Mouse (Mus musculus) liver, embryonic 14.5 days (tissue): ENCODE results near the gene Dlgap3. TPM values are rescaled to one million over a fixed set of nuclear protein-coding genes. Genes with fewer than 3 reads are reported as not detected.

Experiments
- ATAC-seq: fragments of 200-750 bp; cut with Nextera tagmentation; 2 replicates; pipeline ENCODE4 v1.8.0; 2017; ENCODE audit warnings: moderate number of reproducible peaks, mild to moderate bottlenecking, moderate library complexity; ENCODE audit not compliant: insufficient read depth
- DNase-seq, 3 experiments: peaks; one replicate each; pipeline ENCODE4 v3.0.0-alpha.2; 2012 to 2013; ENCODE audit warnings: low read depth in 3 of 3, low spot score in 3 of 3
- H3K27ac ChIP-seq: fragments of 300-500 bp; sonication (generic); 2 replicates; pipeline ENCODE4 v1.5.1; 2014; ENCODE audit warnings: moderate library complexity, mild to moderate bottlenecking, control low read depth, inconsistent platforms
- H3K27me3 ChIP-seq: fragments of 300-500 bp; sonication (generic); 2 replicates; pipeline ENCODE4 v1.6.1; 2014; ENCODE audit warnings: mild to moderate bottlenecking, low read length, moderate library complexity; ENCODE audit not compliant: control insufficient read depth, insufficient read depth
- H3K36me3 ChIP-seq: fragments of 300-500 bp; sonication (generic); replicated peaks from 2 replicates; pipeline ENCODE4 v1.6.1; 2014; ENCODE audit warnings: low read depth; ENCODE audit not compliant: control insufficient read depth, insufficient read depth
- H3K4me1 ChIP-seq, 2 experiments: fragments of 200-500 bp in 1 of 2; fragments of 300-500 bp in 1 of 2; sonication (generic) in 1 of 2; replicated peaks; 2 replicates each; pipeline ENCODE4 v1.6.1; 2012 to 2014; ENCODE audit warnings: antibody characterized with exemption in 1 of 2, inconsistent platforms in 1 of 2, low read length in 1 of 2; ENCODE audit not compliant: control insufficient read depth in 2 of 2, insufficient read depth in 2 of 2
- H3K4me2 ChIP-seq: fragments of 300-500 bp; sonication (generic); 2 replicates; pipeline ENCODE4 v1.6.1; 2014; ENCODE audit warnings: low read depth, mild to moderate bottlenecking, control low read depth, moderate library complexity
- H3K4me3 ChIP-seq, 2 experiments: fragments of 200-500 bp in 1 of 2; fragments of 300-500 bp in 1 of 2; sonication (generic) in 1 of 2; 2 replicates each; pipeline ENCODE4 v1.5.1; 2012 to 2014; ENCODE audit warnings: low read depth in 2 of 2, low read length in 2 of 2, mild to moderate bottlenecking in 2 of 2, control low read depth in 1 of 2, inconsistent platforms in 1 of 2, moderate library complexity in 1 of 2; ENCODE audit not compliant: insufficient read depth in 1 of 2
- H3K9ac ChIP-seq: fragments of 300-500 bp; sonication (generic); replicated peaks from 2 replicates; pipeline ENCODE4 v1.6.1; 2014; ENCODE audit warnings: mild to moderate bottlenecking, control low read depth, moderate library complexity
- H3K9me3 ChIP-seq: fragments of 300-500 bp; sonication (generic); 2 replicates; pipeline ENCODE4 v1.6.1; 2016; ENCODE audit warnings: low read length, mixed read lengths; ENCODE audit not compliant: control insufficient read depth
- CTCF ChIP-seq: IDR thresholded peaks from 2 replicates; pipeline ENCODE4 v1.5.1; 2016; ENCODE audit warnings: antibody characterized with exemption, low read depth, control low read depth
- EP300 ChIP-seq: IDR thresholded peaks from 2 replicates; pipeline ENCODE4 v1.6.1; 2016; ENCODE audit warnings: antibody characterized with exemption, low read depth
- WGBS: fragments of 180-500 bp; shearing (Covaris S2); extraction: QIAGEN DNeasy Blood & Tissue Kit; methylation state at CpG from one replicate; pipeline ENCODE4 v1.1.7; 2014; ENCODE audit not compliant: insufficient replicate concordance; 5-methylcytosine and 5-hydroxymethylcytosine counted together
- polyA plus RNA-seq, 2 experiments: library from polyadenylated mRNA; depleted of rRNA in 1 of 2; stranded (reverse) in 1 of 2; unstranded in 1 of 2; fragments of >200 nt; fragmentation: Nextera tagmentation in 1 of 2; extraction: Ambion mirVana in 1 of 2; gene quantifications; 2 replicates each; pipeline versions ENCODE4 v1.2.1 to v1.2.3; 2012 to 2014

The Dlgap3 gene
- polyA plus RNA-seq, 2 experiments = 0.24 to 0.28 TPM

DNA sequence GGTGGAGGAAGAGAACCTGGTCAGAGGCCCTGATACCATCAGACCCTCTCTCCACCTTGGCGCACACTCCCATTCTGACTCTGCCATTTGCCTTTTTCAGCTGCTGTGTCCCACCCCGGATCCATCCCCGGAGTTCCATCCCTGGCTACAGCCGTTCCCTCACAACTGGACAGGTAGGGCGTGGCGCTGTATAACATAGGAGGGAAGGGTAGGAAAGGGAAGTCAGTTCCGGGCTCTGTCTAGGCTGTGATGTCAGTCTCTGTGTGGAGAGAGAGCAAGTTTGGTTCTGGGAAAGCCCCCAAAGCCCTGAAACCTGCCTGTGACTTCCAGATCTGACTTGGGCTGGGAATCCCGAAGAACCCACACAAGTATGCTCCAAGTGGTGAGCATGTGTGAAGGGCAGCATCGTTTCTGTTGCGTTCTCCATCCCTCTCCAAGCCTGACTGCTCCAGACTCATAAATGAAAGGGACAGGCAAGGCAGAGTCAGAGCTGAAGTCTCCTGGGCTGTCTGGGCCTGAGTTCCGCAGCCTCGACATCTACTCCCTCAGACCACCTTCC, 31.2 kb downstream of the Dlgap3 start:
- Histone ChIP-seq H3K4me2 (no peak overlapping the region), H3K27ac (no peak overlapping the region), H3K9ac (no peak overlapping the region), H3K4me1 (no peaks in the 10 kb centered on the region), H3K36me3 (no peaks in the 10 kb centered on the region), H3K4me3 (no peak overlapping the region), H3K9me3 (no peaks in the 10 kb centered on the region), H3K27me3 (no peaks in the 10 kb centered on the region)
- no peak for TF ChIP-seq EP300
- no peak for TF ChIP-seq CTCF
- WGBS = 66% methylated on average over 12 of the region's 12 CpGs
- ATAC-seq = no peak
- no peak for DNase-seq

DNA sequence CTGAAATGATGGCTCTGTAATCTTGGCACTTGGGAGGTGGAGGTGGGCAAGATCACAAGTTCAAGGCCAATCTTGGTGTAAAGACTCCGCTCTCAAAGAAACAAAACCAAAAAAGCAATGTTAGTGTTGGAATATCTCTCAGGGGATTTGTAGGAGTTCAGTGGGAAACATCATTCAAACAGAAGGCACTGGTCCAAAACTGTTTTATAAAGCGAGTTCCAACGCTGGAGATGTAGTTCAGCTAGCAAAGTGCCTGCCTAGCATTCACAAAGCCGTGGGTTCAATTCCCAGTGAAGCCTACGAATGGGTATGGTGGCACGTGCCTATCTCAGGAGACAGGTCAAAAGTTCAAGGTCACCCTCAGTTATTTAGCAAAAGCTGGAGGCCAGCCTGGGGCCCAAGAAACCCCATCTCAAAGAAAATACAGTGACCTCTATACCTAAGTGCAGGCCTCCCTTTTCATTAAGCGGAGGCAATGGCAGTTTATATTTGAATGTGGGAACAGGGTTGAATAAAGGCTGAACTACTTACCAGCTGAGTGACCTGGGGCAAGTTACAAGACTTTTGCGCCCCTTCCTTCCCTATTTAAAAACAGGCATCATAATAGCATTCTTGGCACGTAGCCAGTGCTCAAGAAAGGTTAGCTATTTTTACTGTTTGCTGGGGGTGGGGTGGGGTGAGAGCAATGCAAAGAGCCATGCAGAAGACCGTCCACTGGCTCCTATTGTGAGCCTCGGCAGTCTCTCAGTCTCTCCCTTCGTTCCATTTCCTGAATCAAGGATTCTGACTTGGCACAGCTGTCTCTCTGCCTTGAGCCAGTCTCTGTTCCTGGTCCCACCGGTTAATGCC, 32.0 kb downstream of the Dlgap3 start:
- no peak overlapping the region for H3K4me3 ChIP-seq
- TF ChIP-seq CTCF (no peak), EP300 (no peak)
- no peak overlapping the region for H3K4me2 ChIP-seq
- 56% methylated on average over 13 of the region's 13 CpGs for WGBS
- no peaks in the 10 kb centered on the region for H3K36me3 ChIP-seq
- H3K27ac ChIP-seq = no peak overlapping the region
- no peaks in the 10 kb centered on the region for H3K27me3 ChIP-seq
- no peaks in the 10 kb centered on the region for H3K9me3 ChIP-seq
- no peaks in the 10 kb centered on the region for H3K4me1 ChIP-seq
- H3K9ac ChIP-seq = no peak overlapping the region
- DNase-seq (no peak), ATAC-seq (no peak)

DNA sequence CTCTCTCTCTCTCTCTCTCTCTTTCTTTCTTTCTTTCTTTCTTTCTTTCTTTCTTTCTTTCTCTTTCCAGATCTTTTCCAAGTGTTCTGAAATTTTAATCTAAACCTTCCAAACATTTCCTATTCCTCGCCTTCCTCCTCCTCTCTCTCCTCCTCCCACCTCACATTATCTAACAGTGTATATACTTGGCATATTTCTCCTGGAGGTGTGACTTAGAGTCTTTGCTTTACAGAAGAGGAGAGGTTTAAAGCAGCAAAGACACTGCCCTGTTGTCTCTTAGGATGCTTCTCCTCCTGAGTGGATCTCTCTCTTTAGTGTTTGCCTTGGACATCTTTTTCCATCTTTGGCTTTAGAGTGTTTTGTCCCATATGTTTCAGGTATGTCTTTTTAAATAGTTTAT, 34.1 kb downstream of the Dlgap3 start:
- 71% methylated on average over 1 of the region's 1 CpGs for WGBS
- Histone ChIP-seq H3K9me3 (no peaks in the 10 kb centered on the region), H3K36me3 (no peaks in the 10 kb centered on the region), H3K4me1 (no peaks in the 10 kb centered on the region), H3K27ac (no peak overlapping the region), H3K4me3 (no peak overlapping the region), H3K4me2 (no peak overlapping the region), H3K9ac (no peak overlapping the region), H3K27me3 (no peaks in the 10 kb centered on the region)
- TF ChIP-seq CTCF (no peak), EP300 (no peak)
- DNase-seq (no peak), ATAC-seq (no peak)

DNA sequence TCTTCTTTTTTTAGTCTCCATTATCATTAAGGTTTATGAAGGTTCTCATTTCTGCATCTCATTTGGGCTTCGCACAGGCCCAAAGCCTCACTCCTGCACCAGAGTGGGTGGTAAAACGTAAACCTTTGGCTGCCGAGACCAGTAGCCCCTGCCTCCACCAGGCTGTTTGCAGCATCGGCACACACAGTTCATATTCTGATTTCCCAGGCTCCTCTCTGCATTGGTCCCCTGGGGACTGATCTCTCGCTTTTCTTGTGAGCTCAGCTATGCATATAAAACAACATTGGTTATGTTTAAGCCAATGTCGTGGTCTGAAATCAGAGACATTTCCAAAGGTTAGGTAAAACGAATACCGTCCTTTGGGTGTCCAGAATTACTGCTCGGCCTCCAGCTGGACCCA, 42.3 kb downstream of the Dlgap3 start:
- DNase-seq (no peak), ATAC-seq (no peak)
- Histone ChIP-seq H3K27me3 (peaks cover 4% of the 10 kb centered on the region), H3K4me2 (no peak overlapping the region), H3K9ac (no peak overlapping the region), H3K36me3 (no peaks in the 10 kb centered on the region), H3K4me3 (no peak overlapping the region), H3K9me3 (no peaks in the 10 kb centered on the region), H3K4me1 (no peaks in the 10 kb centered on the region), H3K27ac (no peak overlapping the region)
- WGBS = 68% methylated on average over 9 of the region's 9 CpGs
- TF ChIP-seq CTCF = no peak

DNA sequence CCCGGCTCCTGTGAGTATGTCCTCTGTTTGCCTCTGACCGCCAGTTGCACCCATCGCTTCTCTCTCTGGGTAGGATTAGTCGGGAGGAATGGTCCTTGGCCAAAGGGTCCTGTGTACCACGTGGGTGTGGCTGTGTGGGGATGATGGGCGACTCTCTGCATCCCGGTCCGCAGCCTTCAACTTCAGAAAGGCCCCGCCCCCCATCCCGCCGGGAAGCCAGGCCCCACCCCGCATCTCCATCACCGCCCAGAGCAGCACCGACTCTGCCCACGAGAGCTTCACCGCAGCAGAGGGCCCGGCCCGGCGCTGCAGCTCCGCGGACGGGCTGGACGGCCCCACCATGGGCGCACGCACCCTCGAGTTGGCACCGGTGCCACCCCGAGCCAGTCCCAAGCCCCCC, 45.5 kb downstream of the Dlgap3 start:
- peaks cover 4% of the 10 kb centered on the region for H3K27me3 ChIP-seq
- no peaks in the 10 kb centered on the region for H3K9me3 ChIP-seq
- no peak for TF ChIP-seq CTCF
- no peak for TF ChIP-seq EP300
- no peak overlapping the region for H3K9ac ChIP-seq
- ATAC-seq (no peak), DNase-seq (no peak)
- H3K36me3 ChIP-seq = no peaks in the 10 kb centered on the region
- H3K27ac ChIP-seq = no peak overlapping the region
- H3K4me2 ChIP-seq = no peak overlapping the region
- H3K4me1 ChIP-seq = no peaks in the 10 kb centered on the region
- WGBS = 14% methylated on average over 28 of the region's 28 CpGs
- H3K4me3 ChIP-seq = no peak overlapping the region
